Mouse (Mus musculus) right cerebral cortex, adult 2 months (tissue): ENCODE data around the gene Card11.

ENCODE experiments used
- DNase-seq, 2 experiments: peaks; one replicate each; pipeline ENCODE4 v3.0.0; 2021 to 2022; ENCODE audit warnings: low spot score in 2 of 2

The Card11 gene

GRCm38 (mm10) chr5:141000349-141000748 is at the start of gene Card11:
Gene Card11, minus strand, starts transcription at chr5:141000582.
- no peak for DNase-seq

GRCm38 (mm10) chr5:141047651-141048218 is 47.4 kb upstream of the Card11 start:
- no peak for DNase-seq

DNA sequence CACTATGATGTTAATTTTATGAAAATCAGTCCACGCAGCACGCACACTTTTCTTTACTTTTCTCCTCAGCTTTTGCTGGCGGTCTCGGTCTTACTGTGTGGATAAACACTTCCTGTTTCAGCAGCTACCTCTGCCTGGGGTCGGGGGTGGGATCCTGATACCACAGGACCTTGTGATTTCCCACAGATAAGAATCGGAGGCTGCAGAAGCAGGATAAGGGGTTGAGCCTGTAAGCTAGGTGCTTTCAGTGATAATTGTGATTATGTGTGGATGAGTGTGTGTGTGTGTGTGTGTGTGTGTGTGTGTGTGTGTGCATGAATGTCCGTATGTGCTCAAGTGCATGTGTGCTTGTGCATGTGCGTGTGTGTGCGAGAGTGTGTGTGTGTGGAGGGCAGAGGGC is 44.6 kb upstream of the Card11 start:
- DNase-seq = no peak

GRCm38 (mm10) chr5:141043654-141044447 is 43.5 kb upstream of the Card11 start:
- DNase-seq = peak; percentile 26 to 46

GRCm38 (mm10) chr5:141042406-141042805 is 42.0 kb upstream of the Card11 start:
- no peak for DNase-seq

GRCm38 (mm10) chr5:141040846-141041245 is 40.5 kb upstream of the Card11 start:
- no peak for DNase-seq

GRCm38 (mm10) chr5:141038342-141038741 is 38.0 kb upstream of the Card11 start:
- DNase-seq = no peak

- no peak for DNase-seq
Observed at GRCm38 (mm10) chr5:141035346-141035745, 35.0 kb upstream of the Card11 start.

DNA sequence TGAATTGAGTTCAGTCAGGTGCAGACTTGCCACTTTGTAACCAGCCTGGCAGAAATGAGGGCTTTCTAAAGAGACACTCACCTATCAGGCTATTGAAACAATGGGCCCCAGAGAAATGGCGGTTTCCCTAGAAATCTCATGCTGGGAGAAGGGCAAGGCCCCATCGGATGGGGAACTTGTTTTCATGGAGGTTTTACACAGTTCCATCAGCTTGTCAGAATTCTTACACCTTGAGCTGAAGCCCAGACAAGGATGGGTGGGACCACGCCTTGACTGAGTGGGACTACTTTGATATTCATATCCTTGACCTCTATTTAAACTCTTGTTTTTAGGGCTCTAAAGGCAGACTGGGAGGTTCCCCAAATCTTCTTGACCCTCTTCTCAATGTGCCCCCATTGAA is 33.9 kb upstream of the Card11 start:
- no peak for DNase-seq

DNA sequence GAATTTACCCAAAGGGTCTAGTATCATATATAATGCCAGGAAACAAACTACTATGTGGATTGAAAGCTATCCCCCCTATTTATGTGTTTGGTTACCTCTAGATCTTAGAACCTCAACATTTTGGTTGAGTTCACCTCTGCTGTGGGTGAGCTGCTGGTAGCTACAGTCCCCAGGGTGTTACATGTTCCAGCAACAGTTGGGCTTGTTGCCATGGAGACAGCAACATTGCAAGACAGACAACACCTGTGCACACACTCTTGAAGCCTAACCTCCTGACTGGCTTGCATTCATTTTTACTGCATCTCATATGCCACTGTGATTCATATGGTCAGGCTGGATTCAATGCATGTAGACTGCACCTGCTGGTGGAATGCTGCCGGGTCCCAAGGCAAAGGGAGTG is 32.6 kb upstream of the Card11 start:
- no peak for DNase-seq

GRCm38 (mm10) chr5:141029364-141029763 is 29.0 kb upstream of the Card11 start:
- DNase-seq = peak; percentile 44 to 57

- DNase-seq = no peak
Observed at GRCm38 (mm10) chr5:141025635-141026034, 25.3 kb upstream of the Card11 start.

DNA sequence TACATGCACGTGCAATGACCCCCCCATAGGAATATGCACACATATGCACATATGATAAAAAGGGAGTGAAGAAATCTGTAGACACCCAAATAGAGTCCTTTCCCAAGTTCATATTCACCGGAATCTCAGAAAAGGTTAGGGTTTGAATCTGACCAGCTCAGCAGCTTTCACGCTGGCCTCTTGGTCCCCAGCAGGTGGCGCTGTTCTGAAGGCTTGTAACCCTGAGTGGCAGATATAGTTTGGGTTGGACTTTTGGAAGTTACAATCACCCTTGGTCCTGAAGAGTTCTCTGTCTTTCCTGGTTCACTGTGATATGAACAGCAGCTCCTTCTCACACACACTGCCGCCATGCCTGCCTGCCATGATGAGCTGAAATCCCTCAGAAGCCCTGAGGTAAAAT is 24.1 kb upstream of the Card11 start:
- no peak for DNase-seq

DNA sequence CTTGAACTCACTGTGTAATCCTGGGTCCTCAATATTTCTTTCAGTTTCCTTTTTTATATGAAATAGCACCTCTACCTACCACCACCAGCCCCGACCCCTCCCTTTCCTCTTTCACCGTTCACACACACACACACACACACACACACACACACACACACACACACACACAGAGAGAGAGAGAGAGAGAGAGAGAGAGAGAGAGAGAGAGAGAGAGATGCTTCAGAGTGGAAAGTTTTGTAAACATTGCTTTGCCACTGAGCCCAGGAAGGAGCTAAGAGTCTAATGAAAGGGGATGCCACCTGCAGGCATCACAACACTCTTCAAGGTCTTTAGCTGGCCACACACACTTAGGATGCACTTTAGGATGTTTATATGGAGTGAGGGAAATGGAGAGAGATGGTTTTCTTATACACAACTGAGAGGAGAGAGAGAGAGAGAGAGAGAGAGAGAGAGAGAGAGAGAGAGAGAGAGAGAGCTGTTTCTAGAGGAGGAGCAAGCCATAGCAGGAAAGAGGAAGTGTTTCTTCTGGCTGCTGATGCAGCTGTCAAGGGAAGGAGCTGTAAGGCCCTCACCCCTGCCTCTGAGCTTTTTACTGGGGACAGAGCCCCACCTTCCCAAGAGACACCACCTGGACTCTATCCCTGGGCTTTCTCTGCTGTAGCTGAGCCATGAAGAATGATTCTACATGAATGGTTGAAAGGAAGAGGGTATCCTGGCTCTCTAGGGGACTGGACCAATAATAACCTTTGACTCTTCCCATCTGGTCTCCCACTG is 17.7 kb upstream of the Card11 start:
- DNase-seq = no peak

GRCm38 (mm10) chr5:141016082-141016481 is 15.7 kb upstream of the Card11 start:
- DNase-seq = no peak

- no peak for DNase-seq
Observed at GRCm38 (mm10) chr5:141014216-141014615, 13.8 kb upstream of the Card11 start.

DNA sequence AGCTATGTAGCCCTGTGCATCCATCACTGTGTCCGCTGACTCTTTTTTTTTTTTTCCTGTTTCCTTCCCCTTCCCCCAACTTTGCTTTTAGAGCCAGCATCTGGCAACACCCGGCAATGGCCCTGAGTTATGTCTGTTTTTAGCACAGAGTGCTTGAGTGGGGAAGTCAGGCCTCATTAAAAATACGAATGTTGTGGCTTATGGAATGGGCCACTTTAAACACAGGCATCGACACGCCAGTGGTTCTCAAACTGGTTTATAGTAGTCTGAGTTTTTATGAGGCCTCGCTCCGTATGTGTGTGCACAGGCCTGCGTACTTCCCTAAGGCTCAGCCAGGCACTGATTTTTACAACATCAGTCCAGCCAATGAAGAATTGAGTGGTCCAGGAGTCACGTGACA is 13.1 kb upstream of the Card11 start:
- DNase-seq = no peak

DNA sequence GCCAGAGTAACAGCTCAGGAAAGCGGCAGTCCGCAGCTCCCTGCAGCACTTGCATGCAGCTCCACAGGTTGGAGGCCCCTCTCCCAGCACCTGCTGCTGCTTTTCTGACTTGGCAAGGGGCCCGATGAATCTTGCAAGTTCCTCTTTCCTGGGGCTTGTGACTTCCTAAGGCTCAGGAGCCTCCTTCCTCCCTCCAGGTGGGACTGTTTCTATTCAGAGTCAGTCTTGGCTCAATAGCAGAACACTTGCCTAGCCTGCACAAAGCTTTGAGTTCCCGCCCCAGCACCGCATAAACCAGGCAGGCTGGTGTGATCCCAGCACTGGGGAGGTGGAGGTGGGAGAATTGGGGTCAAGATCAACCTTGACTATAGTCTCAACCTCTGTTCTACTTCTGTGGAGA is 5.1 kb upstream of the Card11 start:
- no peak for DNase-seq

DNA sequence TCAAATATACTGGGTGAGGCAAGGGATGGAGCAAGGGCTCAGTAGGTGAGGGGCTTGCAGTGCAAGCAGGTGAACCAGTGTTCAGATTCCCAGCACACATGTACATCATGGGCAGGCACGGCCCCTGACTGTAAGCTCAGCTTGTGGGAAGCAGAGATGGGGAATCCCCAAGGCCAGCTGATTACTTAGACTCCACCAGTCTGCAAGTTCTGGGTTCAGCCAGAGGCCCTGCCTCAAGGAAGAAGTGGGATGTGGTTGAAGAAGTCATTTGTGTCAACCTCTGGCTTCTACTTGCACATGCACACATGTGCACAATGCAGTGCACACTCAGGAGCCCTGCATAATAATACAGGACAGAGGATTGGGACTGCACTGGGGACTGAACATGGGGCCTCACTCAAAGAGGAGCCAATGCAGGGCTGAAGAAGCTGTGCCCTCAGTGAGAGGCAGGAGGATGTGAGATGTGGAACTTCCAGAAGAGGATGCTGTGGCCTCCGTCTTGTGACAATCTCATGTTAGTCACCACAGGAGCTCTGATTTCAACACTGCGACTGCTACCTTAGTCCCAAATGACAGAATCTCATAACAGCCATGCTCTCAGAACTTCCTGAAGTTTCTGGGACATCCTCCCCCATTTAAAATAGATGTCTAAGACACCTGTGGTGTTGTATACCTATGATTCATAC is 3.8 kb upstream of the Card11 start:
- no peak for DNase-seq

GRCm38 (mm10) chr5:140999178-140999672 is 1.2 kb downstream of the Card11 start:
- no peak for DNase-seq

- no peak for DNase-seq
Observed at GRCm38 (mm10) chr5:140997767-140998166, 2.6 kb downstream of the Card11 start.
